Mouse (Mus musculus) CH12.LX (cell line): ENCODE data around the gene Dclk3.

Source experiments
- CTCF ChIP-seq, 2 experiments: IDR thresholded peaks in 1 of 2; conservative IDR thresholded peaks in 1 of 2; 2 replicates each; pipeline ENCODE4 v1.5.1; 2011 to 2012; ENCODE audit warnings: low read depth in 2 of 2, low read length in 2 of 2, improper control_type of control experiment in 1 of 2, inconsistent platforms in 1 of 2, mild to moderate bottlenecking in 1 of 2, moderate library complexity in 1 of 2
- E2F4 ChIP-seq: IDR thresholded peaks from 2 replicates; pipeline ENCODE4 v1.6.1; 2011; ENCODE audit warnings: low read depth, low read length, improper control_type of control experiment; ENCODE audit not compliant: insufficient replicate concordance
- MAZ ChIP-seq: IDR thresholded peaks from 2 replicates; pipeline ENCODE4 v1.6.1; 2012; ENCODE audit warnings: low read depth, mild to moderate bottlenecking, inconsistent platforms, low read length, improper control_type of control experiment, moderate library complexity
- MXI1 ChIP-seq: IDR thresholded peaks from 2 replicates; pipeline ENCODE4 v1.6.1; 2011; ENCODE audit warnings: mild to moderate bottlenecking, low read depth, low read length, improper control_type of control experiment
- NRF1 ChIP-seq: IDR thresholded peaks from 2 replicates; pipeline ENCODE4 v1.6.1; 2014; ENCODE audit warnings: low read depth, mild to moderate bottlenecking, inconsistent platforms, low read length, improper control_type of control experiment, moderate library complexity
- POLR2A ChIP-seq: IDR thresholded peaks from 2 replicates; pipeline ENCODE4 v1.6.1; 2011; ENCODE audit warnings: low read depth, mild to moderate bottlenecking, improper control_type of control experiment, low read length
- RCOR1 ChIP-seq: conservative IDR thresholded peaks from 2 replicates; pipeline ENCODE4 v1.6.1; 2012; ENCODE audit warnings: low read depth, mild to moderate bottlenecking, inconsistent platforms, low read length, improper control_type of control experiment
- SMC3 ChIP-seq: IDR thresholded peaks from 2 replicates; pipeline ENCODE4 v1.6.1; 2011; ENCODE audit warnings: low read depth, low read length, improper control_type of control experiment
- TCF12 ChIP-seq: IDR thresholded peaks from 2 replicates; pipeline ENCODE4 v1.6.1; 2014; ENCODE audit warnings: low read depth, mild to moderate bottlenecking, inconsistent platforms, low read length, improper control_type of control experiment
- USF1 ChIP-seq: IDR thresholded peaks from 2 replicates; pipeline ENCODE4 v1.6.1; 2014; ENCODE audit warnings: low read depth, mild to moderate bottlenecking, inconsistent platforms, low read length, improper control_type of control experiment

DNA sequence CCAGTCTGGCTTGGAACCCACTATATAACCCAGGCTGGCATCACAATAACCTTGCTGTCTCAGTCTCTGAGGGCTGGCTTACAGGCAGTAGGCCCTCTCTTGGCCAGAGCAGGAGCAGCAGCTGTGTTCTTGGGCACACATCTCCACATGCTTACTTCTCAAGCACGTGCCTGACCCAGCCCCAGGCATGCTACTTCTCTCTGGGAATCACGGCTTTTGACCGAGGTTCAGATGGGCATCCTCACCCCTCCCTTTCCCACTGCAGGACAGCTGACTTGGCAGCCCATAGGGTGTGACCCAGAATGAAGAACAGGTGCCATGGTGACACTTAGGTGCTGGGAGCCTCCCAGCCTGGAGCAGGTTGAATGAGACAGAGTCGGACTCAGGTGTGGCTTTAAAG lies 52.4 kb downstream of the Dclk3 start:
- TF ChIP-seq CTCF (conservative IDR thresholded peaks at IDR 0.05 in 1 of 2, IDR thresholded peaks at IDR 0.05 in 1 of 2; ENCODE audit: low read depth in 2 of 2, low read length in 2 of 2) = no peak
- no peak for TF ChIP-seq SMC3
- no peak for TF ChIP-seq RCOR1
- TF ChIP-seq TCF12 = no peak
- no peak for TF ChIP-seq MXI1
- TF ChIP-seq MAZ = no peak
- no peak for TF ChIP-seq NRF1
- no peak for TF ChIP-seq E2F4
- TF ChIP-seq POLR2A = no peak
- TF ChIP-seq USF1 = no peak
